Mouse (Mus musculus): Measurements from ENCODE around the gene Ugt1a5. TPM values are rescaled to one million over a fixed set of nuclear protein-coding genes. Genes with fewer than 3 reads are reported as not detected.

Gene Ugt1a5
- polyA plus RNA-seq, 1 experiment = not detected

- Histone ChIP-seq H3K27me3 (ENCODE audit: control insufficient read depth, insufficient read depth, low read length) (no peaks in the 10 kb centered on the region), H3K4me1 (ENCODE audit: control insufficient read depth, insufficient read depth, insufficient read length) (peaks cover 21% of the 10 kb centered on the region; the same call in 1 of the 2 replicates), H3K4me3 (ENCODE audit: extremely low read depth, insufficient read depth, insufficient read length) (no peak overlapping the region), H3K36me3 (ENCODE audit: control insufficient read depth, insufficient read depth, low read length) (no peaks in the 10 kb centered on the region), H3K27ac (ENCODE audit: insufficient read depth, low read length) (no peak overlapping the region)
- whole genome bisulfite sequencing = 82% methylated on average over 13 of the region's 13 CpGs
- no peak for DNase-seq (ENCODE audit: low read depth in 1 of 2, low spot score in 2 of 2)
- TF ChIP-seq POLR2A (IDR thresholded peaks at IDR 0.05; ENCODE audit: low read depth, low read length) (no peak), CTCF (IDR thresholded peaks at IDR 0.05; ENCODE audit: extremely low read depth, insufficient read depth, insufficient read length, insufficient replicate concordance) (no peak)
These were observed 90.4 kb downstream of the Ugt1a5 start for GRCm38 (mm10) chr1:88255989-88256754.

GRCm38 (mm10) chr1:88256886-88257663 lies 91.3 kb downstream of the Ugt1a5 start:
- TF ChIP-seq POLR2A (IDR thresholded peaks at IDR 0.05; ENCODE audit: low read depth, low read length) (no peak), CTCF (IDR thresholded peaks at IDR 0.05; ENCODE audit: extremely low read depth, insufficient read depth, insufficient read length, insufficient replicate concordance) (no peak)
- Histone ChIP-seq H3K27ac (ENCODE audit: insufficient read depth, low read length) (no peak overlapping the region), H3K27me3 (ENCODE audit: control insufficient read depth, insufficient read depth, low read length) (no peaks in the 10 kb centered on the region), H3K4me1 (ENCODE audit: control insufficient read depth, insufficient read depth, insufficient read length) (peaks cover 21% of the 10 kb centered on the region; the same call in 1 of the 2 replicates), H3K4me3 (ENCODE audit: extremely low read depth, insufficient read depth, insufficient read length) (no peak overlapping the region), H3K36me3 (ENCODE audit: control insufficient read depth, insufficient read depth, low read length) (no peaks in the 10 kb centered on the region)
- 81% methylated on average over 10 of the region's 10 CpGs for WGBS
- DNase-seq (ENCODE audit: low read depth in 1 of 2, low spot score in 2 of 2) = no peak

- Histone ChIP-seq H3K4me3 (ENCODE audit: extremely low read depth, insufficient read depth, insufficient read length) (no peak overlapping the region), H3K4me1 (ENCODE audit: control insufficient read depth, insufficient read depth, insufficient read length) (peaks cover 21% of the 10 kb centered on the region; the same call in 1 of the 2 replicates), H3K27ac (ENCODE audit: insufficient read depth, low read length) (no peak overlapping the region), H3K36me3 (ENCODE audit: control insufficient read depth, insufficient read depth, low read length) (peaks cover 3% of the 10 kb centered on the region; the same call in 1 of the 2 replicates), H3K27me3 (ENCODE audit: control insufficient read depth, insufficient read depth, low read length) (no peaks in the 10 kb centered on the region)
- DNase-seq (ENCODE audit: low read depth in 1 of 2, low spot score in 2 of 2) = no peak
- 82% methylated on average over 6 of the region's 6 CpGs for WGBS
- no peak for TF ChIP-seq CTCF (IDR thresholded peaks at IDR 0.05; ENCODE audit: extremely low read depth, insufficient read depth, insufficient read length, insufficient replicate concordance)
- no peak for TF ChIP-seq POLR2A (IDR thresholded peaks at IDR 0.05; ENCODE audit: low read depth, low read length)
These were observed 91.9 kb downstream of the Ugt1a5 start for GRCm38 (mm10) chr1:88257681-88258080.

- Histone ChIP-seq H3K36me3 (ENCODE audit: control insufficient read depth, insufficient read depth, low read length) (peaks cover 5% of the 10 kb centered on the region; the same call in 1 of the 2 replicates), H3K4me1 (ENCODE audit: control insufficient read depth, insufficient read depth, insufficient read length) (peaks cover 16% of the 10 kb centered on the region; the same call in 1 of the 2 replicates), H3K27me3 (ENCODE audit: control insufficient read depth, insufficient read depth, low read length) (no peaks in the 10 kb centered on the region), H3K27ac (ENCODE audit: insufficient read depth, low read length) (no peak overlapping the region), H3K4me3 (ENCODE audit: extremely low read depth, insufficient read depth, insufficient read length) (no peak overlapping the region)
- 57% methylated on average over 6 of the region's 6 CpGs for WGBS
- no peak for DNase-seq (ENCODE audit: low read depth in 1 of 2, low spot score in 2 of 2)
- no peak for TF ChIP-seq POLR2A (IDR thresholded peaks at IDR 0.05; ENCODE audit: low read depth, low read length)
- no peak for TF ChIP-seq CTCF (IDR thresholded peaks at IDR 0.05; ENCODE audit: extremely low read depth, insufficient read depth, insufficient read length, insufficient replicate concordance)
These were observed 92.5 kb downstream of the Ugt1a5 start for GRCm38 (mm10) chr1:88258361-88258760.

- TF ChIP-seq POLR2A (IDR thresholded peaks at IDR 0.05; ENCODE audit: low read depth, low read length) (no peak), CTCF (IDR thresholded peaks at IDR 0.05; ENCODE audit: extremely low read depth, insufficient read depth, insufficient read length, insufficient replicate concordance) (no peak)
- no peaks in the 10 kb centered on the region for H3K27me3 ChIP-seq (ENCODE audit: control insufficient read depth, insufficient read depth, low read length)
- H3K36me3 ChIP-seq (ENCODE audit: control insufficient read depth, insufficient read depth, low read length) = peaks cover 11% of the 10 kb centered on the region
- DNase-seq (ENCODE audit: low read depth in 1 of 2, low spot score in 2 of 2) = no peak
- no peak overlapping the region for H3K27ac ChIP-seq (ENCODE audit: insufficient read depth, low read length)
- no peak overlapping the region for H3K4me3 ChIP-seq (ENCODE audit: extremely low read depth, insufficient read depth, insufficient read length)
- H3K4me1 ChIP-seq (ENCODE audit: control insufficient read depth, insufficient read depth, insufficient read length) = peaks cover 12% of the 10 kb centered on the region; the same call in 1 of the 2 replicates
- WGBS = 47% methylated on average over 8 of the region's 8 CpGs
These were observed 93.2 kb downstream of the Ugt1a5 start for GRCm38 (mm10) chr1:88258881-88259642.

GRCm38 (mm10) chr1:88259643-88260024 lies 93.8 kb downstream of the Ugt1a5 start:
- TF ChIP-seq CTCF (IDR thresholded peaks at IDR 0.05; ENCODE audit: extremely low read depth, insufficient read depth, insufficient read length, insufficient replicate concordance) (no peak), POLR2A (IDR thresholded peaks at IDR 0.05; ENCODE audit: low read depth, low read length) (no peak)
- Histone ChIP-seq H3K4me3 (ENCODE audit: extremely low read depth, insufficient read depth, insufficient read length) (no peak overlapping the region), H3K27ac (ENCODE audit: insufficient read depth, low read length) (no peak overlapping the region), H3K4me1 (ENCODE audit: control insufficient read depth, insufficient read depth, insufficient read length) (peaks cover 12% of the 10 kb centered on the region; the same call in 1 of the 2 replicates), H3K36me3 (ENCODE audit: control insufficient read depth, insufficient read depth, low read length) (peaks cover 16% of the 10 kb centered on the region), H3K27me3 (ENCODE audit: control insufficient read depth, insufficient read depth, low read length) (no peaks in the 10 kb centered on the region)
- DNase-seq (ENCODE audit: low read depth in 1 of 2, low spot score in 2 of 2) = no peak
- WGBS = 83% methylated on average over 4 of the region's 4 CpGs
